Mouse (Mus musculus) megakaryocyte, embryonic 14.5 days (primary cell): ENCODE data around the gene Gpc6.

Experiments used
- FLI1 ChIP-seq: IDR thresholded peaks from 2 replicates; pipeline ENCODE4 v1.6.1; 2012; ENCODE audit warnings: low read length, inconsistent platforms, mixed read lengths
- GATA1 ChIP-seq: IDR thresholded peaks from 3 replicates; pipeline ENCODE4 v1.6.1; 2012; ENCODE audit warnings: mixed read lengths, low read length, inconsistent platforms, borderline replicate concordance

DNA sequence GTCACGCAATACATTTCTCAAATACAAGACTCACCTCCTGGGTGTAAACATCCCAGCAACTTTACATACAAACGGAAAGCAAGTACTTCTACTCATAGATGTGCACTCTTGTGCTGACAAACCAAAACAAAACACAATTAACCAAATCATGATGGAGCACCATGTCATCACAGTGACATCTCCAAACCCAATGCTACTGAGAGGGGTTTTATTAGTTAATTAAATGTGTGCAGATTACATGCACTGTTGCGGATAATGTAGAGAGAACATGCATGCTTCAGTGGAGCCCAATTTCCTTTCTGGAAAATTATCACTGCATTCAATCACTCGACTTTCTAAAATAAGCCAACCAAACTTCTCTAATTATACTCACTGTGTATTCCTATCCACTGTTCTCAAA is 109.0 kb downstream of the Gpc6 start:
- no peak for TF ChIP-seq GATA1
- TF ChIP-seq FLI1 = no peak
